Mouse (Mus musculus): ENCODE measurements at regions not wholly inside any gene's neighbourhood (a gene's known extent, or its start where the extent isn't known, plus 50 kb on each side); places are given as distances from the start of the nearest gene placed in this dataset.

- TF ChIP-seq CTCF (IDR thresholded peaks at IDR 0.05; ENCODE audit: insufficient read depth, low read depth, low read length), result no peak
- no peak for TF ChIP-seq POLR2A (IDR thresholded peaks at IDR 0.05; ENCODE audit: insufficient read depth, low read depth, low read length)
Measured at GRCm38 (mm10) chr4:87712691-87713090, 320.5 kb downstream of the Mllt3 start.
